Mouse (Mus musculus) lung, postnatal 36 days (tissue): ENCODE data around the gene Slfn2.

Experiments used
- DNase-seq: peaks from one replicate; pipeline ENCODE4 v3.0.0; 2022; ENCODE audit warnings: mixed read lengths

The Slfn2 gene

GRCm38 (mm10) chr11:83077714-83078422 is 13.0 kb downstream of the Slfn2 start:
- peak; percentile 95 for DNase-seq

- DNase-seq = peak; percentile 18
Observed at GRCm38 (mm10) chr11:83078423-83079140, 13.7 kb downstream of the Slfn2 start.

GRCm38 (mm10) chr11:83079487-83080199 is 14.7 kb downstream of the Slfn2 start:
- peak; percentile 46 for DNase-seq

- peak; percentile 52 for DNase-seq
Observed at GRCm38 (mm10) chr11:83082741-83083473, 18.0 kb downstream of the Slfn2 start.

GRCm38 (mm10) chr11:83084161-83084560 is 19.2 kb downstream of the Slfn2 start:
- no peak for DNase-seq

- DNase-seq = no peak
Observed at GRCm38 (mm10) chr11:83084761-83085160, 19.8 kb downstream of the Slfn2 start.

- peak; percentile 91 for DNase-seq
Observed at GRCm38 (mm10) chr11:83115138-83115537, 50.2 kb downstream of the Slfn2 start.

- DNase-seq = peak; percentile 8
Observed at GRCm38 (mm10) chr11:83116597-83117227, 51.8 kb downstream of the Slfn2 start, which contains the start of gene Slfn1. Gene Slfn1, plus strand, starts transcription at chr11:83116849.

GRCm38 (mm10) chr11:83118056-83118455 is 53.1 kb downstream of the Slfn2 start:
- DNase-seq = peak; percentile 33
